Mouse (Mus musculus) liver, postnatal 0 days (tissue): ENCODE measurements around the gene Strip2.

Experiments
- CTCF ChIP-seq: sonication (generic); IDR thresholded peaks from 2 replicates; pipeline ENCODE4 v1.5.1; 2016; ENCODE audit warnings: antibody characterized with exemption, low read depth
- EP300 ChIP-seq: IDR thresholded peaks from 2 replicates; pipeline ENCODE4 v1.6.1; 2016; ENCODE audit warnings: antibody characterized with exemption, low read depth, mild to moderate bottlenecking

- TF ChIP-seq CTCF: no peak
- TF ChIP-seq EP300: no peak
These were observed 3.1 kb upstream of the Strip2 start for GRCm38 (mm10) chr6:29913673-29914072.
